Mouse (Mus musculus) gastrocnemius, postnatal 25 days (tissue): Measurements from ENCODE around the gene Lurap1. TPM values are rescaled to one million over a fixed set of nuclear protein-coding genes. Genes with fewer than 3 reads are reported as not detected.

Source experiments
- DNase-seq: peaks from one replicate; pipeline ENCODE4 v3.0.0; 2022
- total RNA-seq, 2 experiments: library from RNA; stranded (reverse); gene quantifications; 1 replicate in 1 of 2; 2 replicates in 1 of 2; pipeline ENCODE4 v1.2.3; 2021

The Lurap1 gene
- total RNA-seq, 2 experiments from 2014 or later, result 7.3 to 8.2 TPM

- no peak for DNase-seq
Measured at GRCm38 (mm10) chr4:116110695-116111094, 40.4 kb downstream of the Lurap1 start.

GRCm38 (mm10) chr4:116105278-116105677 lies 45.9 kb downstream of the Lurap1 start:
- no peak for DNase-seq

- no peak for DNase-seq
Measured at GRCm38 (mm10) chr4:116100959-116101358, 50.2 kb downstream of the Lurap1 start.

- no peak for DNase-seq
Measured at GRCm38 (mm10) chr4:116097211-116097610, 53.9 kb downstream of the Lurap1 start.

- no peak for DNase-seq
Measured at GRCm38 (mm10) chr4:116096291-116096690, 54.8 kb downstream of the Lurap1 start.

- DNase-seq, result peak; percentile 15
Measured at GRCm38 (mm10) chr4:116088510-116089249, 62.5 kb downstream of the Lurap1 start.

Other genes with a start within 250 kb of the Lurap1 start
- not detected for gene Dmbx1, start 211.4 kb downstream of the Lurap1 start, total RNA-seq
- gene Faah, start 133.4 kb downstream of the Lurap1 start, total RNA-seq, result under 1 TPM; 0.35 to 0.46 TPM
- gene Nsun4, start 97.5 kb downstream of the Lurap1 start, total RNA-seq, result 10 to 100 TPM; 15.3 to 16.7 TPM
- 1,000 to 10,000 TPM in 1 of 2 experiments, 100 to 1,000 TPM in 1; 981 to 1,020 TPM for gene Uqcrh, start 76.3 kb downstream of the Lurap1 start, total RNA-seq
- gene Lrrc41, start 76.1 kb downstream of the Lurap1 start, total RNA-seq, result 10 to 100 TPM; 17.8 to 20.3 TPM
- gene Rad54l, start 27.6 kb downstream of the Lurap1 start, total RNA-seq, result under 1 TPM; 0.36 to 0.91 TPM
- gene Pomgnt1, start 27.5 kb downstream of the Lurap1 start, total RNA-seq, result 10 to 100 TPM; 48.1 to 48.2 TPM
- not detected for gene Tspan1, start 16.3 kb upstream of the Lurap1 start, total RNA-seq
- gene 1700042G07Rik, start 22.0 kb upstream of the Lurap1 start, total RNA-seq, result not detected
- under 1 TPM; 0.29 to 0.82 TPM for gene Gm49337, start 22.0 kb upstream of the Lurap1 start, total RNA-seq
- gene Pik3r3, start 70.3 kb upstream of the Lurap1 start, total RNA-seq, result 1 to 10 TPM; 5.3 to 6.8 TPM